Mouse (Mus musculus): ENCODE measurements at regions not wholly inside any gene's neighbourhood (a gene's known extent, or its start where the extent isn't known, plus 50 kb on each side); places are given as distances from the start of the nearest gene placed in this dataset.
A peak's percentile ranks its signal among the peaks of the same experiment; 100 is the strongest.

DNA sequence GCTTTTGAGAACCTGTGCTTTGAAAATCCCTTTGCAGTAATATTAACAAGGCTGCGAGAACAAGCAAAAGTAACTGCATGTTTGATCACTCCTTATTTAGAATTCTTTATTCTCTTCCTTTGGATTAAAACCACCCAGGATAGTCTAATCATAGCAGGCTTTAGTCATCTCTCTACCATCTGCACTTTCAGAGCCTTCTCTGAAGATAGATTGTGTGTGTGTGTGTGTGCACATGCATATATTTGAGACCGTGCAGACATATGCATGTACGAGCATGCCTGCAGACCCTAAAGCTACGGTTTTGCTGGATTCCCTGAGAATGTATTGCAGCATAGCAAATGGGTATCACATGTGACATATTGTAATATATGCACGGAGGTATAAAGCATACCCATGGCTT is 77.5 kb upstream of the Camk1g start:
- no peaks in the 10 kb centered on the region for H3K79me2 ChIP-seq (ENCODE audit: control insufficient read depth, insufficient read depth)
- no peak overlapping the region for H3K4me2 ChIP-seq (ENCODE audit: low read depth)
- H3ac ChIP-seq (ENCODE audit: control insufficient read depth, insufficient read length) = no peak overlapping the region
- no peak overlapping the region for H3K4me3 ChIP-seq
- no peaks in the 10 kb centered on the region for H3K27me3 ChIP-seq (ENCODE audit: control insufficient read depth, insufficient read depth, insufficient read length)
- H3K36me3 ChIP-seq (ENCODE audit: control insufficient read depth, insufficient read depth) = no peaks in the 10 kb centered on the region
- no peak for TF ChIP-seq SRF (IDR thresholded peaks at IDR 0.05; ENCODE audit: control insufficient read depth, insufficient read length, low read depth)
- TF ChIP-seq POLR2AphosphoS2 (IDR thresholded peaks at IDR 0.05; ENCODE audit: insufficient read length, low read depth) = no peak
- no peak for TF ChIP-seq POLR2A (IDR thresholded peaks at IDR 0.05; ENCODE audit: insufficient read length, low read depth)
- no peak for TF ChIP-seq CEBPB (IDR thresholded peaks at IDR 0.05; ENCODE audit: insufficient read depth, poor library complexity, severe bottlenecking)
- TF ChIP-seq MYOD1 (IDR thresholded peaks at IDR 0.05; ENCODE audit: control insufficient read depth in 1 of 3, insufficient read length in 2 of 3, low read depth in 2 of 3) = no peak
- no peak for TF ChIP-seq TCF3 (IDR thresholded peaks at IDR 0.05; ENCODE audit: insufficient read length, low read depth)
- no peak for TF ChIP-seq USF1 (IDR thresholded peaks at IDR 0.05; ENCODE audit: low read depth)
- no peak for TF ChIP-seq MAX (IDR thresholded peaks at IDR 0.05; ENCODE audit: low read depth)
- no peak for TF ChIP-seq TCF12 (IDR thresholded peaks at IDR 0.05; ENCODE audit: insufficient read depth, poor library complexity, severe bottlenecking)
- TF ChIP-seq MYOG (IDR thresholded peaks at IDR 0.05; ENCODE audit: control insufficient read depth in 1 of 3, insufficient read depth in 1 of 3, insufficient read length in 2 of 3, low read depth in 2 of 3) = no peak
- no peak for TF ChIP-seq E2F4 (IDR thresholded peaks at IDR 0.05; ENCODE audit: insufficient read depth)
- TF ChIP-seq REST (IDR thresholded peaks at IDR 0.05; ENCODE audit: insufficient read depth, insufficient read length) = no peak

GRCm38 (mm10) chr1:193443964-193444676 is 74.0 kb upstream of the Camk1g start:
- H3K4me2 ChIP-seq (ENCODE audit: low read depth) = no peak overlapping the region
- no peaks in the 10 kb centered on the region for H3K79me2 ChIP-seq (ENCODE audit: control insufficient read depth, insufficient read depth)
- no peak overlapping the region for H3K4me3 ChIP-seq
- H3K36me3 ChIP-seq (ENCODE audit: control insufficient read depth, insufficient read depth) = no peaks in the 10 kb centered on the region
- H3ac ChIP-seq (ENCODE audit: control insufficient read depth, insufficient read length) = no peak overlapping the region
- no peaks in the 10 kb centered on the region for H3K27me3 ChIP-seq (ENCODE audit: control insufficient read depth, insufficient read depth, insufficient read length)
- TF ChIP-seq TCF12 (IDR thresholded peaks at IDR 0.05; ENCODE audit: insufficient read depth, poor library complexity, severe bottlenecking) (no peak), MYOD1 (IDR thresholded peaks at IDR 0.05; ENCODE audit: control insufficient read depth in 1 of 3, insufficient read length in 2 of 3, low read depth in 2 of 3) (peak in 1 of 3 experiments; percentile 30)

- H3K4me2 ChIP-seq (ENCODE audit: low read depth) = no peak overlapping the region
- H3K27me3 ChIP-seq (ENCODE audit: control insufficient read depth, insufficient read depth, insufficient read length) = no peaks in the 10 kb centered on the region
- H3ac ChIP-seq (ENCODE audit: control insufficient read depth, insufficient read length) = no peak overlapping the region
- no peaks in the 10 kb centered on the region for H3K36me3 ChIP-seq (ENCODE audit: control insufficient read depth, insufficient read depth)
- H3K4me3 ChIP-seq = no peak overlapping the region
- H3K79me2 ChIP-seq (ENCODE audit: control insufficient read depth, insufficient read depth) = no peaks in the 10 kb centered on the region
- no peak for TF ChIP-seq POLR2A (IDR thresholded peaks at IDR 0.05; ENCODE audit: insufficient read length, low read depth)
- no peak for TF ChIP-seq E2F4 (IDR thresholded peaks at IDR 0.05; ENCODE audit: insufficient read depth)
- TF ChIP-seq CEBPB (IDR thresholded peaks at IDR 0.05; ENCODE audit: insufficient read depth, poor library complexity, severe bottlenecking) = no peak
- no peak for TF ChIP-seq REST (IDR thresholded peaks at IDR 0.05; ENCODE audit: insufficient read depth, insufficient read length)
- no peak for TF ChIP-seq MYOD1 (IDR thresholded peaks at IDR 0.05; ENCODE audit: control insufficient read depth in 1 of 3, insufficient read length in 2 of 3, low read depth in 2 of 3)
- TF ChIP-seq USF1 (IDR thresholded peaks at IDR 0.05; ENCODE audit: low read depth) = no peak
- TF ChIP-seq TCF3 (IDR thresholded peaks at IDR 0.05; ENCODE audit: insufficient read length, low read depth) = no peak
- no peak for TF ChIP-seq SRF (IDR thresholded peaks at IDR 0.05; ENCODE audit: control insufficient read depth, insufficient read length, low read depth)
Observed at GRCm38 (mm10) chr1:193440512-193440911, 70.4 kb upstream of the Camk1g start.

DNA sequence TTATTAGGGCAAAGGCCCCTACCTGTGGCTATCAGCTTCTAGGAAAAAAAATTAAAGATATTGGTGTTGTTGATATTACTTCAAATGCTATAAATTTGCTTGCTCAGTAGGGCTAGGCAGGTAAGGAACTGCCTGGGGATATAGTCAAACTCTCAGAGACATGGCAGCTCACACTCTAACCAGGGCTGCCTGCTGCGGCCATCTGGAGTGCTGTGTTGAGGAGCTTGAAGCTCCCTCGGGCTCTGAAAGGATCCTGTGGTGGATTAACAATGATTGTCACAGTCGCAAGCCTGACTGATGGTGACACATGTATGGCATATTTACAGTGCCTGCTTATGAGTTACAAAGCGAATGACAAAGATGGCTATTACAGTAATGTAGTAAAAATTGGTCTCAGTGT is 64.2 kb upstream of the Camk1g start:
- Histone ChIP-seq H3K4me3 (no peak overlapping the region), H3K79me2 (ENCODE audit: control insufficient read depth, insufficient read depth) (no peaks in the 10 kb centered on the region), H3ac (ENCODE audit: control insufficient read depth, insufficient read length) (no peak overlapping the region), H3K4me2 (ENCODE audit: low read depth) (no peak overlapping the region), H3K36me3 (ENCODE audit: control insufficient read depth, insufficient read depth) (no peaks in the 10 kb centered on the region), H3K27me3 (ENCODE audit: control insufficient read depth, insufficient read depth, insufficient read length) (no peaks in the 10 kb centered on the region)
- TF ChIP-seq USF1 (IDR thresholded peaks at IDR 0.05; ENCODE audit: low read depth) (no peak), CEBPB (IDR thresholded peaks at IDR 0.05; ENCODE audit: insufficient read depth, poor library complexity, severe bottlenecking) (no peak), POLR2A (IDR thresholded peaks at IDR 0.05; ENCODE audit: insufficient read length, low read depth) (no peak), POLR2AphosphoS2 (IDR thresholded peaks at IDR 0.05; ENCODE audit: insufficient read length, low read depth) (no peak), REST (IDR thresholded peaks at IDR 0.05; ENCODE audit: insufficient read depth, insufficient read length) (no peak), MAX (IDR thresholded peaks at IDR 0.05; ENCODE audit: low read depth) (no peak), E2F4 (IDR thresholded peaks at IDR 0.05; ENCODE audit: insufficient read depth) (no peak), SRF (IDR thresholded peaks at IDR 0.05; ENCODE audit: control insufficient read depth, insufficient read length, low read depth) (no peak), TCF3 (IDR thresholded peaks at IDR 0.05; ENCODE audit: insufficient read length, low read depth) (no peak), TCF12 (IDR thresholded peaks at IDR 0.05; ENCODE audit: insufficient read depth, poor library complexity, severe bottlenecking) (no peak), MYOG (IDR thresholded peaks at IDR 0.05; ENCODE audit: control insufficient read depth in 1 of 3, insufficient read depth in 1 of 3, insufficient read length in 2 of 3, low read depth in 2 of 3) (no peak), MYOD1 (IDR thresholded peaks at IDR 0.05; ENCODE audit: control insufficient read depth in 1 of 3, insufficient read length in 2 of 3, low read depth in 2 of 3) (no peak)

- Histone ChIP-seq H3K4me3 (no peak overlapping the region), H3K36me3 (ENCODE audit: control insufficient read depth, insufficient read depth) (no peaks in the 10 kb centered on the region), H3ac (ENCODE audit: control insufficient read depth, insufficient read length) (no peak overlapping the region), H3K27me3 (ENCODE audit: control insufficient read depth, insufficient read depth, insufficient read length) (no peaks in the 10 kb centered on the region), H3K4me2 (ENCODE audit: low read depth) (no peak overlapping the region), H3K79me2 (ENCODE audit: control insufficient read depth, insufficient read depth) (no peaks in the 10 kb centered on the region)
- TF ChIP-seq E2F4 (IDR thresholded peaks at IDR 0.05; ENCODE audit: insufficient read depth) = no peak
- no peak for TF ChIP-seq SRF (IDR thresholded peaks at IDR 0.05; ENCODE audit: control insufficient read depth, insufficient read length, low read depth)
- TF ChIP-seq TCF12 (IDR thresholded peaks at IDR 0.05; ENCODE audit: insufficient read depth, poor library complexity, severe bottlenecking) = no peak
Observed at GRCm38 (mm10) chr1:193433493-193434021, 63.5 kb upstream of the Camk1g start.

Measured in myocyte (in vitro differentiated cells).